Mouse (Mus musculus) erythroblast, adult 5-6 weeks (primary cell): ENCODE data around the gene Catsper1. TPM values are rescaled to one million over a fixed set of nuclear protein-coding genes. Genes with fewer than 3 reads are reported as not detected.

Source experiments
- ATAC-seq: replicated peaks from 2 replicates; pipeline ENCODE4 v1.8.0; 2016; ENCODE audit warnings: moderate number of reproducible peaks, mild to moderate bottlenecking, moderate TSS enrichment, inconsistent platforms; ENCODE audit not compliant: poor library complexity, low FRiP score, severe bottlenecking
- total RNA-seq, 2 experiments: library from RNA; stranded (forward) in 1 of 2; stranded (reverse) in 1 of 2; fragments of 150-400 nt in 1 of 2; fragments of 200-764, 138-1000 nt in 1 of 2; gene quantifications; 2 replicates each; pipeline versions ENCODE4 v1.2.3 to v1.2.4; 2015 to 2017; ENCODE audit warnings: low replicate concordance in 2 of 2

Catsper1 gene
- total RNA-seq, 2 experiments from 2014 or later = not detected

GRCm38 (mm10) chr19:5390416-5390815 is 54.9 kb downstream of the Catsper1 start:
- no peak for ATAC-seq

- ATAC-seq = no peak
Measured at GRCm38 (mm10) chr19:5392892-5393291, 57.4 kb downstream of the Catsper1 start.

Other genes with a start within 250 kb of the Catsper1 start
- gene Yif1a, start 247.2 kb upstream of the Catsper1 start, total RNA-seq (2015; ENCODE audit: low replicate concordance) = 6.3 and 7.1 TPM in 2 replicates
- 1.9 and 2.5 TPM in 2 replicates for gene Yif1a, start 247.2 kb upstream of the Catsper1 start, total RNA-seq (2017; ENCODE audit: low replicate concordance)
- not detected in 2 replicates for gene Cnih2, start 237.2 kb upstream of the Catsper1 start, total RNA-seq (2015; ENCODE audit: low replicate concordance)
- gene Cnih2, start 237.2 kb upstream of the Catsper1 start, total RNA-seq (2017; ENCODE audit: low replicate concordance) = not detected in 2 replicates
- 14.4 and 23.6 TPM in 2 replicates for gene Rab1b, start 228.7 kb upstream of the Catsper1 start, total RNA-seq (2015; ENCODE audit: low replicate concordance)
- 19.4 and 22.9 TPM in 2 replicates for gene Rab1b, start 228.7 kb upstream of the Catsper1 start, total RNA-seq (2017; ENCODE audit: low replicate concordance)
- 4.2 TPM in 1 of 2 replicates, not detected in the other for gene Klc2, start 217.2 kb upstream of the Catsper1 start, total RNA-seq (2015; ENCODE audit: low replicate concordance)
- gene Klc2, start 217.2 kb upstream of the Catsper1 start, total RNA-seq (2017; ENCODE audit: low replicate concordance) = 1.4 TPM in 1 of 2 replicates, not detected in the other
- 7.7 and 8.1 TPM in 2 replicates for gene Pacs1, start 62.6 kb upstream of the Catsper1 start, total RNA-seq (2015; ENCODE audit: low replicate concordance)
- gene Pacs1, start 62.6 kb upstream of the Catsper1 start, total RNA-seq (2017; ENCODE audit: low replicate concordance) = 5.3 and 7.0 TPM in 2 replicates
- gene Sf3b2, start 40.3 kb upstream of the Catsper1 start, total RNA-seq (2015; ENCODE audit: low replicate concordance) = 38.5 and 55.0 TPM in 2 replicates
- 59.6 and 76.3 TPM in 2 replicates for gene Sf3b2, start 40.3 kb upstream of the Catsper1 start, total RNA-seq (2017; ENCODE audit: low replicate concordance)
- not detected in 2 replicates for gene Gal3st3, start 37.4 kb upstream of the Catsper1 start, total RNA-seq (2015; ENCODE audit: low replicate concordance)
- not detected in 2 replicates for gene Gal3st3, start 37.4 kb upstream of the Catsper1 start, total RNA-seq (2017; ENCODE audit: low replicate concordance)
- gene Cst6, start 13.8 kb downstream of the Catsper1 start, total RNA-seq (2015; ENCODE audit: low replicate concordance) = not detected in 2 replicates
- gene Cst6, start 13.8 kb downstream of the Catsper1 start, total RNA-seq (2017; ENCODE audit: low replicate concordance) = not detected in 2 replicates
- gene Eif1ad, start 31.0 kb downstream of the Catsper1 start, total RNA-seq (2015; ENCODE audit: low replicate concordance) = 7.3 and 12.3 TPM in 2 replicates
- 14.7 and 18.7 TPM in 2 replicates for gene Eif1ad, start 31.0 kb downstream of the Catsper1 start, total RNA-seq (2017; ENCODE audit: low replicate concordance)
- 77.5 and 144 TPM in 2 replicates for gene Banf1, start 31.4 kb downstream of the Catsper1 start, total RNA-seq (2015; ENCODE audit: low replicate concordance)
- 5.9 and 14.1 TPM in 2 replicates for gene Banf1, start 31.4 kb downstream of the Catsper1 start, total RNA-seq (2017; ENCODE audit: low replicate concordance)
- 28.4 and 63.2 TPM in 2 replicates for gene Sart1, start 53.0 kb downstream of the Catsper1 start, total RNA-seq (2015; ENCODE audit: low replicate concordance)
- gene Sart1, start 53.0 kb downstream of the Catsper1 start, total RNA-seq (2017; ENCODE audit: low replicate concordance) = 28.5 and 48.2 TPM in 2 replicates
- gene Tsga10ip, start 66.8 kb downstream of the Catsper1 start, total RNA-seq (2015; ENCODE audit: low replicate concordance) = 2.5 TPM in 1 of 2 replicates, not detected in the other
- not detected in 2 replicates for gene Tsga10ip, start 66.8 kb downstream of the Catsper1 start, total RNA-seq (2017; ENCODE audit: low replicate concordance)
- gene Drap1, start 89.2 kb downstream of the Catsper1 start, total RNA-seq (2015; ENCODE audit: low replicate concordance) = 15.0 and 32.4 TPM in 2 replicates
- 15.8 and 18.0 TPM in 2 replicates for gene Drap1, start 89.2 kb downstream of the Catsper1 start, total RNA-seq (2017; ENCODE audit: low replicate concordance)
- 14.8 and 16.1 TPM in 2 replicates for gene AI837181, start 89.4 kb downstream of the Catsper1 start, total RNA-seq (2015; ENCODE audit: low replicate concordance)
- 5.3 and 7.7 TPM in 2 replicates for gene AI837181, start 89.4 kb downstream of the Catsper1 start, total RNA-seq (2017; ENCODE audit: low replicate concordance)
- gene Fosl1, start 111.8 kb downstream of the Catsper1 start, total RNA-seq (2015; ENCODE audit: low replicate concordance) = 0.42 TPM in 1 of 2 replicates, not detected in the other
- not detected in 2 replicates for gene Fosl1, start 111.8 kb downstream of the Catsper1 start, total RNA-seq (2017; ENCODE audit: low replicate concordance)
- gene Ccdc85b, start 122.2 kb downstream of the Catsper1 start, total RNA-seq (2015; ENCODE audit: low replicate concordance) = 0.38 TPM in 1 of 2 replicates, not detected in the other
- gene Ccdc85b, start 122.2 kb downstream of the Catsper1 start, total RNA-seq (2017; ENCODE audit: low replicate concordance) = 0.14 and 0.17 TPM in 2 replicates
- gene Fibp, start 124.9 kb downstream of the Catsper1 start, total RNA-seq (2015; ENCODE audit: low replicate concordance) = 13.2 and 15.2 TPM in 2 replicates
- 17.6 and 19.0 TPM in 2 replicates for gene Fibp, start 124.9 kb downstream of the Catsper1 start, total RNA-seq (2017; ENCODE audit: low replicate concordance)
- not detected in 2 replicates for gene Ctsw, start 132.8 kb downstream of the Catsper1 start, total RNA-seq (2015; ENCODE audit: low replicate concordance)
- gene Ctsw, start 132.8 kb downstream of the Catsper1 start, total RNA-seq (2017; ENCODE audit: low replicate concordance) = not detected in 2 replicates
- gene Efemp2, start 138.2 kb downstream of the Catsper1 start, total RNA-seq (2015; ENCODE audit: low replicate concordance) = not detected in 2 replicates
- gene Efemp2, start 138.2 kb downstream of the Catsper1 start, total RNA-seq (2017; ENCODE audit: low replicate concordance) = 3.4 TPM in 1 of 2 replicates, not detected in the other
- gene Mus81, start 152.7 kb downstream of the Catsper1 start, total RNA-seq (2015; ENCODE audit: low replicate concordance) = 12.5 and 18.6 TPM in 2 replicates
- gene Mus81, start 152.7 kb downstream of the Catsper1 start, total RNA-seq (2017; ENCODE audit: low replicate concordance) = 1.8 and 8.3 TPM in 2 replicates
- 516 and 540 TPM in 2 replicates for gene Cfl1, start 154.7 kb downstream of the Catsper1 start, total RNA-seq (2015; ENCODE audit: low replicate concordance)
- 293 and 380 TPM in 2 replicates for gene Cfl1, start 154.7 kb downstream of the Catsper1 start, total RNA-seq (2017; ENCODE audit: low replicate concordance)
- gene 1700020D05Rik, start 168.0 kb downstream of the Catsper1 start, total RNA-seq (2015; ENCODE audit: low replicate concordance) = not detected in 2 replicates
- 1.1 and 1.3 TPM in 2 replicates for gene 1700020D05Rik, start 168.0 kb downstream of the Catsper1 start, total RNA-seq (2017; ENCODE audit: low replicate concordance)
- gene Snx32, start 174.8 kb downstream of the Catsper1 start, total RNA-seq (2015; ENCODE audit: low replicate concordance) = 1.9 and 2.9 TPM in 2 replicates
- 11.7 and 13.4 TPM in 2 replicates for gene Snx32, start 174.8 kb downstream of the Catsper1 start, total RNA-seq (2017; ENCODE audit: low replicate concordance)
- not detected in 2 replicates for gene Ovol1, start 224.9 kb downstream of the Catsper1 start, total RNA-seq (2015; ENCODE audit: low replicate concordance)
- gene Ovol1, start 224.9 kb downstream of the Catsper1 start, total RNA-seq (2017; ENCODE audit: low replicate concordance) = not detected in 2 replicates
- gene Ap5b1, start 232.3 kb downstream of the Catsper1 start, total RNA-seq (2015; ENCODE audit: low replicate concordance) = 2.9 and 5.2 TPM in 2 replicates
- 1.8 and 4.7 TPM in 2 replicates for gene Ap5b1, start 232.3 kb downstream of the Catsper1 start, total RNA-seq (2017; ENCODE audit: low replicate concordance)